Mouse (Mus musculus) gastrocnemius, adult 2 months (tissue): Measurements from ENCODE around the gene Sbf1. TPM values are rescaled to one million over a fixed set of nuclear protein-coding genes. Genes with fewer than 3 reads are reported as not detected.

Experiments used
- DNase-seq: peaks from one replicate; pipeline ENCODE4 v3.0.0; 2022
- H3K27ac ChIP-seq: fragments of 200-600 bp; 2 replicates; pipeline ENCODE4 v1.8.1; 2022; ENCODE audit warnings: mild to moderate bottlenecking
- H3K4me3 ChIP-seq: fragments of 200-600 bp; 2 replicates; pipeline ENCODE4 v1.8.1; 2022; ENCODE audit warnings: mild to moderate bottlenecking, moderate library complexity
- CTCF ChIP-seq: fragments of 200-600 bp; IDR thresholded peaks from 2 replicates; pipeline ENCODE4 v1.8.1; 2022; ENCODE audit warnings: antibody characterized with exemption, mild to moderate bottlenecking, moderate library complexity
- intact Hi-C: fragments of 180-260 bp; cut with DNase I; formaldehyde crosslinking; loops from one replicate; pipeline ENCODE4 v1.15.1; 2025
- total RNA-seq, 2 experiments: library from RNA; stranded (reverse); gene quantifications; 2 replicates each; pipeline ENCODE4 v1.2.3; 2021

Gene Sbf1
- total RNA-seq, 2 experiments from 2014 or later, result 55.1 to 70.5 TPM

GRCm38 (mm10) chr15:89291521-89291920 lies 23.6 kb downstream of the Sbf1 start:
- TF ChIP-seq CTCF, result no peak
- DNase-seq, result no peak
- Histone ChIP-seq H3K27ac (no peak overlapping the region), H3K4me3 (no peak overlapping the region)
- intact Hi-C loops, result no loop called here

- intact Hi-C loops, result no loop called here
- no peak overlapping the region for H3K4me3 ChIP-seq
- DNase-seq, result no peak
- TF ChIP-seq CTCF, result no peak
- no peak overlapping the region for H3K27ac ChIP-seq
Measured at GRCm38 (mm10) chr15:89289455-89289854, 25.7 kb downstream of the Sbf1 start.

- Histone ChIP-seq H3K27ac (no peak overlapping the region), H3K4me3 (no peak overlapping the region)
- intact Hi-C loops, result no loop called here
- no peak for TF ChIP-seq CTCF
- DNase-seq, result no peak
Measured at GRCm38 (mm10) chr15:89288227-89288767, 26.8 kb downstream of the Sbf1 start.

GRCm38 (mm10) chr15:89286582-89286981 lies 28.5 kb downstream of the Sbf1 start:
- no peak for TF ChIP-seq CTCF
- H3K27ac ChIP-seq, result no peak overlapping the region
- DNase-seq, result no peak
- intact Hi-C loops, result no loop called here
- no peak overlapping the region for H3K4me3 ChIP-seq

GRCm38 (mm10) chr15:89286114-89286513 lies 29.0 kb downstream of the Sbf1 start:
- DNase-seq, result no peak
- TF ChIP-seq CTCF, result no peak
- no peak overlapping the region for H3K27ac ChIP-seq
- intact Hi-C loops, result no loop called here
- H3K4me3 ChIP-seq, result no peak overlapping the region

- Histone ChIP-seq H3K4me3 (no peak overlapping the region), H3K27ac (no peak overlapping the region)
- intact Hi-C loops, result no loop called here
- DNase-seq, result peak; percentile 12
- no peak for TF ChIP-seq CTCF
Measured at GRCm38 (mm10) chr15:89285478-89285877, 29.6 kb downstream of the Sbf1 start.

GRCm38 (mm10) chr15:89285004-89285403 lies 30.1 kb downstream of the Sbf1 start:
- Histone ChIP-seq H3K4me3 (no peak overlapping the region), H3K27ac (no peak overlapping the region)
- intact Hi-C loops, result no loop called here
- TF ChIP-seq CTCF, result no peak
- DNase-seq, result peak; percentile 8

GRCm38 (mm10) chr15:89284094-89284493 lies 31.0 kb downstream of the Sbf1 start:
- no peak for TF ChIP-seq CTCF
- no peak overlapping the region for H3K4me3 ChIP-seq
- no peak overlapping the region for H3K27ac ChIP-seq
- DNase-seq, result peak; percentile 12
- intact Hi-C loops, result no loop called here

GRCm38 (mm10) chr15:89282546-89282945 lies 32.6 kb downstream of the Sbf1 start:
- Histone ChIP-seq H3K4me3 (no peak overlapping the region), H3K27ac (no peak overlapping the region)
- no peak for TF ChIP-seq CTCF
- intact Hi-C loops, result no loop called here
- no peak for DNase-seq

- Histone ChIP-seq H3K4me3 (no peak overlapping the region), H3K27ac (no peak overlapping the region)
- no peak for TF ChIP-seq CTCF
- intact Hi-C loops, result no loop called here
- DNase-seq, result no peak
Measured at GRCm38 (mm10) chr15:89277366-89277765, 37.7 kb downstream of the Sbf1 start.

GRCm38 (mm10) chr15:89275497-89275896 lies 39.6 kb downstream of the Sbf1 start:
- no peak for DNase-seq
- no peak for TF ChIP-seq CTCF
- intact Hi-C loops, result no loop called here

GRCm38 (mm10) chr15:89264485-89264884 lies 50.6 kb downstream of the Sbf1 start:
- intact Hi-C loops, result no loop called here
- TF ChIP-seq CTCF, result no peak
- no peak for DNase-seq
- Histone ChIP-seq H3K4me3 (no peak overlapping the region), H3K27ac (no peak overlapping the region)

More at GRCm38 (mm10) chr15:89275497-89275896, 39.6 kb downstream of the Sbf1 start:
- Histone ChIP-seq H3K4me3 (no peak overlapping the region), H3K27ac (no peak overlapping the region)

GRCm38 (mm10) chr15:89258997-89259396 lies 56.1 kb downstream of the Sbf1 start:
- Histone ChIP-seq H3K27ac (no peak overlapping the region), H3K4me3 (no peak overlapping the region)
- TF ChIP-seq CTCF, result no peak
- no peak for DNase-seq
- intact Hi-C loops, result no loop called here

GRCm38 (mm10) chr15:89255330-89255729 lies 59.8 kb downstream of the Sbf1 start:
- no peak for DNase-seq
- H3K27ac ChIP-seq, result no peak overlapping the region
- no peak for TF ChIP-seq CTCF
- intact Hi-C loops, result no loop called here
- no peak overlapping the region for H3K4me3 ChIP-seq
